Mouse (Mus musculus): Measurements from ENCODE around the gene Fam129a. TPM values are rescaled to one million over a fixed set of nuclear protein-coding genes. Genes with fewer than 3 reads are reported as not detected.
A peak's percentile ranks its signal among the peaks of the same experiment; 100 is the strongest.

Gene Fam129a
- polyA plus RNA-seq (2012; rRNA removed) = 112 and 160 TPM in 2 replicates

- DNase-seq (ENCODE audit: low spot score) = peak; percentile 57
Observed at GRCm38 (mm10) chr1:151570981-151571837, at the start of gene Fam129a. TSS of gene Fam129a (plus strand) at chr1:151571186.

GRCm38 (mm10) chr1:151526701-151527100 lies 44.3 kb upstream of the Fam129a start:
- DNase-seq (ENCODE audit: low spot score) = no peak

GRCm38 (mm10) chr1:151543796-151544477 lies 27.0 kb upstream of the Fam129a start:
- no peak for DNase-seq (ENCODE audit: low spot score)

GRCm38 (mm10) chr1:151544581-151544980 lies 26.4 kb upstream of the Fam129a start:
- no peak for DNase-seq (ENCODE audit: low spot score)

GRCm38 (mm10) chr1:151545571-151545970 lies 25.4 kb upstream of the Fam129a start:
- DNase-seq (ENCODE audit: low spot score) = no peak

- no peak for DNase-seq (ENCODE audit: low spot score)
Observed at GRCm38 (mm10) chr1:151548896-151549610, 21.9 kb upstream of the Fam129a start.

- no peak for DNase-seq (ENCODE audit: low spot score)
Observed at GRCm38 (mm10) chr1:151549794-151550193, 21.2 kb upstream of the Fam129a start.

- no peak for DNase-seq (ENCODE audit: low spot score)
Observed at GRCm38 (mm10) chr1:151550587-151551479, 20.2 kb upstream of the Fam129a start.

GRCm38 (mm10) chr1:151560536-151560935 lies 10.4 kb upstream of the Fam129a start:
- DNase-seq (ENCODE audit: low spot score) = no peak

GRCm38 (mm10) chr1:151563401-151563800 lies 7.6 kb upstream of the Fam129a start:
- no peak for DNase-seq (ENCODE audit: low spot score)

- no peak for DNase-seq (ENCODE audit: low spot score)
Observed at GRCm38 (mm10) chr1:151563893-151564292, 7.1 kb upstream of the Fam129a start.

- peak; percentile 73 for DNase-seq (ENCODE audit: low spot score)
Observed at GRCm38 (mm10) chr1:151564377-151564776, 6.6 kb upstream of the Fam129a start.

- no peak for DNase-seq (ENCODE audit: low spot score)
Observed at GRCm38 (mm10) chr1:151568682-151569081, 2.3 kb upstream of the Fam129a start.

GRCm38 (mm10) chr1:151571838-151572578 lies 1.0 kb downstream of the Fam129a start:
- DNase-seq (ENCODE audit: low spot score) = no peak

- no peak for DNase-seq (ENCODE audit: low spot score)
Observed at GRCm38 (mm10) chr1:151572601-151573320, 1.8 kb downstream of the Fam129a start.

GRCm38 (mm10) chr1:151580200-151580982 lies 9.4 kb downstream of the Fam129a start:
- DNase-seq (ENCODE audit: low spot score) = no peak

- no peak for DNase-seq (ENCODE audit: low spot score)
Observed at GRCm38 (mm10) chr1:151581454-151581853, 10.5 kb downstream of the Fam129a start.

GRCm38 (mm10) chr1:151581977-151582376 lies 11.0 kb downstream of the Fam129a start:
- DNase-seq (ENCODE audit: low spot score) = no peak

Data from urinary bladder, adult 2 months (tissue).